Mouse (Mus musculus) heart, adult 2 months (tissue): ENCODE data around the gene Mink1. TPM values are rescaled to one million over a fixed set of nuclear protein-coding genes. Genes with fewer than 3 reads are reported as not detected.

ENCODE experiments used
- DNase-seq, 2 experiments: peaks; one replicate each; pipeline ENCODE4 v3.0.0; 2021
- H3K27ac ChIP-seq: fragments of 200-600 bp; 2 replicates; pipeline ENCODE4 v1.8.1; 2022
- H3K27me3 ChIP-seq: fragments of 200-500 bp; 2 replicates; pipeline ENCODE4 v1.6.1; 2012; ENCODE audit warnings: mild to moderate bottlenecking, low read length, inconsistent platforms, mixed read lengths; ENCODE audit not compliant: control insufficient read depth, insufficient read depth
- H3K36me3 ChIP-seq: fragments of 200-500 bp; 2 replicates; pipeline ENCODE4 v1.6.1; 2012; ENCODE audit warnings: low read length, inconsistent platforms; ENCODE audit not compliant: control insufficient read depth, insufficient read depth
- H3K4me1 ChIP-seq: fragments of 200-500 bp; 2 replicates; pipeline ENCODE4 v1.6.1; 2011; ENCODE audit warnings: low read length; ENCODE audit not compliant: control insufficient read depth, insufficient read depth
- H3K4me3 ChIP-seq: fragments of 200-600 bp; 2 replicates; pipeline ENCODE4 v1.8.1; 2022
- H3K79me2 ChIP-seq: fragments of 200-500 bp; replicated peaks from 2 replicates; pipeline ENCODE4 v1.6.1; 2012; ENCODE audit warnings: mild to moderate bottlenecking, inconsistent platforms, low read length, moderate library complexity, mixed read lengths; ENCODE audit not compliant: control insufficient read depth, insufficient read depth
- H3K9ac ChIP-seq: fragments of 200-500 bp; 2 replicates; pipeline ENCODE4 v1.6.1; 2012; ENCODE audit warnings: low read depth, mild to moderate bottlenecking, control low read depth, inconsistent platforms, low read length, mixed read lengths
- CTCF ChIP-seq: fragments of 200-600 bp; IDR thresholded peaks from 2 replicates; pipeline ENCODE4 v1.8.1; 2022; ENCODE audit warnings: antibody characterized with exemption, mild to moderate bottlenecking, moderate library complexity
- EP300 ChIP-seq: fragments of 200-500 bp; IDR thresholded peaks from 2 replicates; pipeline ENCODE4 v1.6.1; 2011; ENCODE audit warnings: low read depth, low read length, control low read depth; ENCODE audit not compliant: insufficient read depth
- POLR2A ChIP-seq: fragments of 200-500 bp; IDR thresholded peaks from 2 replicates; pipeline ENCODE4 v1.6.1; 2011; ENCODE audit warnings: mild to moderate bottlenecking, low read depth, low read length, control low read depth; ENCODE audit not compliant: insufficient read depth
- WGBS: fragments of 180-500 bp; shearing (Covaris S2); methylation state at CpG from one replicate; pipeline ENCODE4 v1.1.7; 2018; 5-methylcytosine and 5-hydroxymethylcytosine counted together
- intact Hi-C: fragments of 180-260 bp; cut with DNase I; formaldehyde crosslinking; loops from one replicate; pipeline ENCODE4 v1.15.1; 2025
- polyA plus RNA-seq: library from polyadenylated mRNA; depleted of rRNA; stranded (reverse); fragments of >200 nt; gene quantifications from 2 replicates; pipeline ENCODE4 v1.2.3, GENCODE M21; 2012; rRNA removed
- total RNA-seq, 2 experiments: library from RNA; stranded (reverse); gene quantifications; 2 replicates each; pipeline ENCODE4 v1.2.3; 2021

Mink1 gene
- total and polyA plus RNA-seq, 3 experiments, result 40.8 to 46.8 (median 41.3) TPM

GRCm38 (mm10) chr11:70657991-70658390, 95.3 kb downstream of the Mink1 start:
- no peak for DNase-seq
- peaks cover 13% of the 10 kb centered on the region for H3K36me3 ChIP-seq
- peak overlapping the region; percentile 99 for H3K27ac ChIP-seq
- peak overlapping the region; percentile 13 for H3K9ac ChIP-seq
- H3K79me2 ChIP-seq, result peaks cover 4% of the 10 kb centered on the region
- TF ChIP-seq EP300 (no peak), CTCF (no peak), POLR2A (no peak)
- peak overlapping the region; percentile 47 for H3K4me3 ChIP-seq
- H3K4me1 ChIP-seq, result no peaks in the 10 kb centered on the region
- no peaks in the 10 kb centered on the region for H3K27me3 ChIP-seq
- intact Hi-C loops, result no loop called here
- 52% methylated on average over 9 of the region's 9 CpGs for WGBS

GRCm38 (mm10) chr11:70658521-70658920, 95.8 kb downstream of the Mink1 start:
- peak overlapping the region; percentile 99 for H3K27ac ChIP-seq

GRCm38 (mm10) chr11:70658942-70659341, 96.3 kb downstream of the Mink1 start:
- no peak for TF ChIP-seq POLR2A
- TF ChIP-seq EP300, result no peak
- no peak for TF ChIP-seq CTCF
- H3K27ac ChIP-seq, result peak overlapping the region; percentile 99; the same call in 1 of the 2 replicates
- H3K27me3 ChIP-seq, result no peaks in the 10 kb centered on the region
- H3K4me3 ChIP-seq, result peak overlapping the region; percentile 47; the same call in 1 of the 2 replicates
- H3K79me2 ChIP-seq, result peaks cover 4% of the 10 kb centered on the region
- no peaks in the 10 kb centered on the region for H3K4me1 ChIP-seq
- no peak for DNase-seq
- H3K9ac ChIP-seq, result peak overlapping the region; percentile 38; the same call in 1 of the 2 replicates
- WGBS, result 58% methylated on average over 8 of the region's 8 CpGs
- H3K36me3 ChIP-seq, result peaks cover 12% of the 10 kb centered on the region
- intact Hi-C loops, result no loop called here

More at GRCm38 (mm10) chr11:70658521-70658920, 95.8 kb downstream of the Mink1 start:
- peaks cover 12% of the 10 kb centered on the region for H3K36me3 ChIP-seq
- H3K27me3 ChIP-seq, result no peaks in the 10 kb centered on the region
- peaks cover 4% of the 10 kb centered on the region for H3K79me2 ChIP-seq
- intact Hi-C loops, result no loop called here
- no peak for DNase-seq
- H3K4me3 ChIP-seq, result peak overlapping the region; percentile 47
- peak overlapping the region; percentile 13 for H3K9ac ChIP-seq
- TF ChIP-seq EP300 (no peak), CTCF (no peak), POLR2A (no peak)
- WGBS, result 56% methylated on average over 5 of the region's 5 CpGs
- H3K4me1 ChIP-seq, result no peaks in the 10 kb centered on the region

- H3K4me3 ChIP-seq, result no peak overlapping the region
- H3K79me2 ChIP-seq, result no peaks in the 10 kb centered on the region
- no peak for TF ChIP-seq CTCF
- TF ChIP-seq EP300, result no peak
- TF ChIP-seq POLR2A, result no peak
- intact Hi-C loops, result no loop called here
- 62% methylated on average over 8 of the region's 8 CpGs for WGBS
- H3K27me3 ChIP-seq, result no peaks in the 10 kb centered on the region
- DNase-seq, result no peak
- peaks cover 16% of the 10 kb centered on the region for H3K36me3 ChIP-seq
- peak overlapping the region; percentile 23 for H3K9ac ChIP-seq
- no peak overlapping the region; the same call in 1 of the 2 replicates for H3K27ac ChIP-seq
- H3K4me1 ChIP-seq, result no peaks in the 10 kb centered on the region
Measured at GRCm38 (mm10) chr11:70660571-70660970, 97.9 kb downstream of the Mink1 start.

- Histone ChIP-seq H3K4me3 (no peak overlapping the region), H3K4me1 (peaks cover 2% of the 10 kb centered on the region), H3K27ac (peak overlapping the region; percentile 51), H3K36me3 (peaks cover 16% of the 10 kb centered on the region), H3K9ac (no peak overlapping the region), H3K27me3 (no peaks in the 10 kb centered on the region), H3K79me2 (no peaks in the 10 kb centered on the region)
- TF ChIP-seq EP300 (0 out of 2 replicates have a peak, but pooled peaks have one; percentile 41), POLR2A (peak; percentile 43), CTCF (no peak)
- WGBS, result 75% methylated on average over 8 of the region's 8 CpGs
- no peak for DNase-seq
- intact Hi-C loops, result no loop called here
Measured at GRCm38 (mm10) chr11:70663101-70663500, 100.4 kb downstream of the Mink1 start.

GRCm38 (mm10) chr11:70663957-70664356, 101.3 kb downstream of the Mink1 start:
- WGBS, result 65% methylated on average over 6 of the region's 6 CpGs
- DNase-seq, result peak in 1 of 2 experiments; percentile 73
- Histone ChIP-seq H3K79me2 (no peaks in the 10 kb centered on the region), H3K27me3 (no peaks in the 10 kb centered on the region), H3K36me3 (peaks cover 16% of the 10 kb centered on the region), H3K9ac (no peak overlapping the region), H3K4me1 (peaks cover 2% of the 10 kb centered on the region), H3K27ac (peak overlapping the region; percentile 55; the same call in 1 of the 2 replicates), H3K4me3 (no peak overlapping the region)
- intact Hi-C loops, result no loop called here
- TF ChIP-seq CTCF, result no peak
- TF ChIP-seq EP300, result 0 out of 2 replicates have a peak, but pooled peaks have one; percentile 25
- peak; percentile 39; the same call in 1 of the 2 replicates for TF ChIP-seq POLR2A

Other genes starting within 250 kb of the Mink1 start
- under 1 TPM in 1 of 2 experiments, not detected in 1; 0.16 TPM for gene Alox12e, start 240.3 kb upstream of the Mink1 start, total RNA-seq
- 0.10 TPM in 1 of 2 replicates, not detected in the other for gene Alox12e, start 240.3 kb upstream of the Mink1 start, polyA plus RNA-seq
- 10 to 100 TPM in 1 of 2 experiments, 1 to 10 TPM in 1; 5.5 to 13.7 TPM for gene Alox15, start 210.8 kb upstream of the Mink1 start, total RNA-seq
- 1.5 and 2.9 TPM in 2 replicates for gene Alox15, start 210.8 kb upstream of the Mink1 start, polyA plus RNA-seq
- 10 to 100 TPM; 17.0 to 20.7 TPM for gene Pelp1, start 152.8 kb upstream of the Mink1 start, total RNA-seq
- gene Pelp1, start 152.8 kb upstream of the Mink1 start, polyA plus RNA-seq, result 12.4 and 13.0 TPM in 2 replicates
- gene Arrb2, start 130.2 kb upstream of the Mink1 start, total RNA-seq, result 10 to 100 TPM; 10.2 to 10.8 TPM
- gene Arrb2, start 130.2 kb upstream of the Mink1 start, polyA plus RNA-seq, result 23.6 and 27.6 TPM in 2 replicates
- gene Med11, start 111.0 kb upstream of the Mink1 start, total RNA-seq, result 1 to 10 TPM; 6.6 to 6.7 TPM
- gene Med11, start 111.0 kb upstream of the Mink1 start, polyA plus RNA-seq, result 7.8 and 9.7 TPM in 2 replicates
- gene Zmynd15, start 103.4 kb upstream of the Mink1 start, total RNA-seq, result 1 to 10 TPM; 1.3 to 2.9 TPM
- 3.2 and 3.8 TPM in 2 replicates for gene Zmynd15, start 103.4 kb upstream of the Mink1 start, polyA plus RNA-seq
- 1 to 10 TPM; 7.9 to 8.8 TPM for gene Cxcl16, start 102.9 kb upstream of the Mink1 start, total RNA-seq
- 17.6 and 20.6 TPM in 2 replicates for gene Cxcl16, start 102.9 kb upstream of the Mink1 start, polyA plus RNA-seq
- 1 to 10 TPM; 1.2 to 1.3 TPM for gene Tm4sf5, start 57.6 kb upstream of the Mink1 start, total RNA-seq
- 1.5 and 2.1 TPM in 2 replicates for gene Tm4sf5, start 57.6 kb upstream of the Mink1 start, polyA plus RNA-seq
- gene Vmo1, start 48.3 kb upstream of the Mink1 start, total RNA-seq, result not detected
- not detected in 2 replicates for gene Vmo1, start 48.3 kb upstream of the Mink1 start, polyA plus RNA-seq
- not detected for gene Gltpd2, start 43.7 kb upstream of the Mink1 start, total RNA-seq
- not detected in 2 replicates for gene Gltpd2, start 43.7 kb upstream of the Mink1 start, polyA plus RNA-seq
- 100 to 1,000 TPM; 204 to 231 TPM for gene Psmb6, start 37.5 kb upstream of the Mink1 start, total RNA-seq
- gene Psmb6, start 37.5 kb upstream of the Mink1 start, polyA plus RNA-seq, result 296 and 367 TPM in 2 replicates
- gene Gm40193, start 29.9 kb upstream of the Mink1 start, total RNA-seq, result not detected
- gene Gm40193, start 29.9 kb upstream of the Mink1 start, polyA plus RNA-seq, result not detected in 2 replicates
- 1 to 10 TPM; 4.3 to 5.8 TPM for gene Pld2, start 22.8 kb upstream of the Mink1 start, total RNA-seq
- gene Pld2, start 22.8 kb upstream of the Mink1 start, polyA plus RNA-seq, result 15.1 and 21.0 TPM in 2 replicates
- not detected for gene 4930544D05Rik, start 53.0 kb downstream of the Mink1 start, total RNA-seq
- 0.31 TPM in 1 of 2 replicates, not detected in the other for gene 4930544D05Rik, start 53.0 kb downstream of the Mink1 start, polyA plus RNA-seq
- not detected for gene Chrne, start 56.3 kb downstream of the Mink1 start, total RNA-seq
- gene Chrne, start 56.3 kb downstream of the Mink1 start, polyA plus RNA-seq, result not detected in 2 replicates
- gene Gp1ba, start 76.2 kb downstream of the Mink1 start, total RNA-seq, result under 1 TPM; 0.34 to 0.98 TPM
- gene Gp1ba, start 76.2 kb downstream of the Mink1 start, polyA plus RNA-seq, result 0.29 and 0.59 TPM in 2 replicates
- 10 to 100 TPM; 50.8 to 58.7 TPM for gene Rnf167, start 84.4 kb downstream of the Mink1 start, total RNA-seq
- gene Rnf167, start 84.4 kb downstream of the Mink1 start, polyA plus RNA-seq, result 65.0 and 80.9 TPM in 2 replicates
- 100 to 1,000 TPM; 532 to 626 TPM for gene Slc25a11, start 84.6 kb downstream of the Mink1 start, total RNA-seq
- gene Slc25a11, start 84.6 kb downstream of the Mink1 start, polyA plus RNA-seq, result 632 and 932 TPM in 2 replicates
- gene Pfn1, start 91.8 kb downstream of the Mink1 start, total RNA-seq, result 100 to 1,000 TPM; 270 to 280 TPM
- 439 and 479 TPM in 2 replicates for gene Pfn1, start 91.8 kb downstream of the Mink1 start, polyA plus RNA-seq
- gene Eno3, start 94.3 kb downstream of the Mink1 start, total RNA-seq, result 1,000 to 10,000 TPM; 1,523 to 1,659 TPM
- gene Eno3, start 94.3 kb downstream of the Mink1 start, polyA plus RNA-seq, result 1,222 and 1,919 TPM in 2 replicates
- gene Spag7, start 106.5 kb downstream of the Mink1 start, total RNA-seq, result 10 to 100 TPM; 82.8 to 99.4 TPM
- gene Spag7, start 106.5 kb downstream of the Mink1 start, polyA plus RNA-seq, result 72.9 and 87.8 TPM in 2 replicates
- 10 to 100 TPM; 37.8 to 37.9 TPM for gene Camta2, start 125.2 kb downstream of the Mink1 start, total RNA-seq
- 27.6 and 32.5 TPM in 2 replicates for gene Camta2, start 125.2 kb downstream of the Mink1 start, polyA plus RNA-seq
- gene Inca1, start 137.3 kb downstream of the Mink1 start, total RNA-seq, result 1 to 10 TPM; 6.3 to 6.9 TPM
- 4.6 and 5.4 TPM in 2 replicates for gene Inca1, start 137.3 kb downstream of the Mink1 start, polyA plus RNA-seq
- gene Kif1c, start 137.7 kb downstream of the Mink1 start, total RNA-seq, result 100 to 1,000 TPM; 477 to 524 TPM
- gene Kif1c, start 137.7 kb downstream of the Mink1 start, polyA plus RNA-seq, result 153 and 228 TPM in 2 replicates
- gene Zfp3, start 201.3 kb downstream of the Mink1 start, total RNA-seq, result 1 to 10 TPM; 7.5 to 8.5 TPM
- gene Zfp3, start 201.3 kb downstream of the Mink1 start, polyA plus RNA-seq, result 1.5 and 3.5 TPM in 2 replicates
- gene Scimp, start 249.7 kb downstream of the Mink1 start, total RNA-seq, result under 1 TPM; 0.27 to 0.70 TPM
- gene Scimp, start 249.7 kb downstream of the Mink1 start, polyA plus RNA-seq, result 0.84 and 1.00 TPM in 2 replicates